Mouse (Mus musculus) liver (tissue): ENCODE results near the gene Abca4.
A peak's percentile ranks its signal among the peaks of the same experiment; 100 is the strongest.

Experiments
- DNase-seq: peaks from one replicate; pipeline ENCODE4 v3.0.0-alpha.2; 2020; ENCODE audit warnings: mixed read lengths

The Abca4 gene

GRCm38 (mm10) chr3:122043799-122044547, at the start of gene Abca4:
TSS of gene Abca4 (plus strand) at chr3:122044443.
- DNase-seq, result no peak

- DNase-seq, result no peak
These were observed 49.1 kb upstream of the Abca4 start for GRCm38 (mm10) chr3:121995125-121995524.

GRCm38 (mm10) chr3:121999934-122000333, 44.3 kb upstream of the Abca4 start:
- no peak for DNase-seq

GRCm38 (mm10) chr3:122001568-122001967, 42.7 kb upstream of the Abca4 start:
- DNase-seq, result no peak

- DNase-seq, result no peak
These were observed 34.4 kb upstream of the Abca4 start for GRCm38 (mm10) chr3:122009818-122010217.

- DNase-seq, result no peak
These were observed 34.0 kb upstream of the Abca4 start for GRCm38 (mm10) chr3:122010292-122010691.

- no peak for DNase-seq
These were observed 31.8 kb upstream of the Abca4 start for GRCm38 (mm10) chr3:122012464-122012863.

- DNase-seq, result no peak
These were observed 25.8 kb upstream of the Abca4 start for GRCm38 (mm10) chr3:122018421-122018820.

- no peak for DNase-seq
These were observed 25.1 kb upstream of the Abca4 start for GRCm38 (mm10) chr3:122019159-122019558.

GRCm38 (mm10) chr3:122021029-122021652, 23.1 kb upstream of the Abca4 start:
- DNase-seq, result no peak

- DNase-seq, result no peak
These were observed 21.9 kb upstream of the Abca4 start for GRCm38 (mm10) chr3:122022355-122022754.

GRCm38 (mm10) chr3:122026676-122027075, 17.6 kb upstream of the Abca4 start:
- no peak for DNase-seq

- no peak for DNase-seq
These were observed 16.5 kb upstream of the Abca4 start for GRCm38 (mm10) chr3:122027776-122028175.

- DNase-seq, result no peak
These were observed 10.9 kb upstream of the Abca4 start for GRCm38 (mm10) chr3:122033248-122033837.

- DNase-seq, result no peak
These were observed 10.0 kb upstream of the Abca4 start for GRCm38 (mm10) chr3:122034240-122034639.

GRCm38 (mm10) chr3:122035092-122035491, 9.2 kb upstream of the Abca4 start:
- DNase-seq, result no peak

- no peak for DNase-seq
These were observed 3.7 kb upstream of the Abca4 start for GRCm38 (mm10) chr3:122040522-122040921.

GRCm38 (mm10) chr3:122043102-122043501, 1.1 kb upstream of the Abca4 start:
- DNase-seq, result no peak

- DNase-seq, result no peak
These were observed 2.0 kb downstream of the Abca4 start for GRCm38 (mm10) chr3:122046187-122046620.

GRCm38 (mm10) chr3:122047402-122047801, 3.2 kb downstream of the Abca4 start:
- no peak for DNase-seq

GRCm38 (mm10) chr3:122047921-122048861, 3.9 kb downstream of the Abca4 start:
- peak; percentile 55 for DNase-seq

GRCm38 (mm10) chr3:122049158-122049557, 4.9 kb downstream of the Abca4 start:
- no peak for DNase-seq
